In the genomic region with DNA sequence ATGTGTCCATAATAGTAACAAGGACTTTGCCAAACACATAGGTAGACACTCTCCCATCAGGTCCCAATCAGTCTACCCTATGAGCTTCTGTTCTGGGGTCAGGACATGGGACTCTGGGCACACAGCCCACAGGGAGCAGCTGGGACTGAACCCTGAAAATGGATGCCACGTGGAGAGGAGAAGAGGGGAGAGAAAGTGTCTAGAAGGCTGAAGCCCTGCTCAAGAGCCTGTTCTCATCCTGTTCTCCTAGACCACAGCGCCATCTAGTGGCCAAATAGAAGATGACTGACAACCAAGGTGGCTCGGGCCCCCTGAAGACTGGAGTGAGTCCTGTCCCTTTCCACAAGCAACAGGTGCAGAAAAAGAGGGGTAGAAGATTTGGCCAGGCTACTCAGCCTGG, we compare ENCODE assay signal across 8 mouse cellular contexts.
DNase-seq lines count a peak whose midpoint lies in the region; ATAC-seq lines count a peak whose summit lies in the region.

No protein-coding gene starts in this region.

- peak; percentile 32 for DNase-seq in T-cell, adult 2 months (ENCODE audit: low spot score)
- peak; percentile 64 to 78 for DNase-seq in cerebellum, adult 18-20 months
- DNase-seq in layer of hippocampus, postnatal 36 days: peak; percentile 49 to 66
- peak; percentile 78 for DNase-seq in right cerebral cortex, postnatal 4 days

- H3K36me3 ChIP-seq in forebrain, embryonic 16.5 days (ENCODE audit: control insufficient read depth, insufficient read depth): no peaks in the 10 kb centered on the region
- no peaks in the 10 kb centered on the region for H3K36me3 ChIP-seq in hindbrain, embryonic 16.5 days (ENCODE audit: control insufficient read depth, insufficient read depth, low read length)

- no peaks in the 10 kb centered on the region for H3K27me3 ChIP-seq in forebrain, embryonic 16.5 days (replicated peaks; ENCODE audit: control insufficient read depth, insufficient read depth, low read length)
- no peaks in the 10 kb centered on the region for H3K27me3 ChIP-seq in hindbrain, embryonic 16.5 days (replicated peaks; ENCODE audit: control insufficient read depth, insufficient read depth, low read length)

- peak; percentile 66 for ATAC-seq in forebrain, embryonic 16.5 days
- ATAC-seq in hindbrain, embryonic 16.5 days: peak; percentile 70
- peak; percentile 68 for ATAC-seq in megakaryocyte-erythroid progenitor cell, adult 5-6 weeks (replicated peaks; ENCODE audit: low FRiP score, low TSS enrichment, poor library complexity, severe bottlenecking)
- no peak for ATAC-seq in activated CD4-positive, CD25-positive, alpha-beta regulatory T cell, adult 4 months

- H3K4me3 ChIP-seq in forebrain, embryonic 16.5 days (replicated peaks; ENCODE audit: low read length): no peak overlapping the region
- H3K4me3 ChIP-seq in hindbrain, embryonic 16.5 days (ENCODE audit: low read length): no peak overlapping the region

- peaks cover under 1% of the 10 kb centered on the region; the same call in 1 of the 2 replicates for H3K4me1 ChIP-seq in forebrain, embryonic 16.5 days (replicated peaks; ENCODE audit: control insufficient read depth, insufficient read depth, low read length)
- 0 out of 2 replicates have a peak, but pooled peaks cover 2% of the 10 kb centered on the region for H3K4me1 ChIP-seq in hindbrain, embryonic 16.5 days (ENCODE audit: control insufficient read depth, insufficient read depth, low read depth, low read length)

- no peaks in the 10 kb centered on the region for H3K9me3 ChIP-seq in forebrain, embryonic 16.5 days (ENCODE audit: control insufficient read depth, low read length)
- no peaks in the 10 kb centered on the region for H3K9me3 ChIP-seq in hindbrain, embryonic 16.5 days (ENCODE audit: control insufficient read depth, low read length)

- 3% methylated on average over 3 of the region's 3 CpGs for WGBS in forebrain, embryonic 16.5 days
- 7% methylated on average over 3 of the region's 3 CpGs for WGBS in hindbrain, embryonic 16.5 days

- no peak overlapping the region for H3K9ac ChIP-seq in forebrain, embryonic 16.5 days (replicated peaks; ENCODE audit: low read depth, low read length)
- no peak overlapping the region for H3K9ac ChIP-seq in hindbrain, embryonic 16.5 days (ENCODE audit: low read depth, low read length)

- no peak overlapping the region for H3K4me2 ChIP-seq in forebrain, embryonic 16.5 days (ENCODE audit: low read length)
- H3K4me2 ChIP-seq in hindbrain, embryonic 16.5 days (ENCODE audit: low read length): no peak overlapping the region

- no peak overlapping the region for H3K27ac ChIP-seq in forebrain, embryonic 16.5 days (ENCODE audit: low read length)
- no peak overlapping the region for H3K27ac ChIP-seq in hindbrain, embryonic 16.5 days (ENCODE audit: low read depth, low read length)
